Mouse (Mus musculus) spleen, postnatal 4 days (tissue): ENCODE measurements around the gene Cdkl4.
A peak's percentile ranks its signal among the peaks of the same experiment; 100 is the strongest.
"Not testable (repeated sequence)": the region's sequence is repeated elsewhere in the genome, so short reads cannot be mapped to it uniquely, and the experiment has no call there.

Experiments used
- DNase-seq, 2 experiments: peaks; one replicate each; pipeline ENCODE4 v3.0.0; 2022; ENCODE audit warnings: low spot score in 2 of 2

Cdkl4 gene

GRCm38 (mm10) chr17:80563762-80564610 lies 13.6 kb downstream of the Cdkl4 start:
- DNase-seq, result peak; percentile 38 to 67

- no peak for DNase-seq
Measured at GRCm38 (mm10) chr17:80562792-80563191, 14.8 kb downstream of the Cdkl4 start.

DNA sequence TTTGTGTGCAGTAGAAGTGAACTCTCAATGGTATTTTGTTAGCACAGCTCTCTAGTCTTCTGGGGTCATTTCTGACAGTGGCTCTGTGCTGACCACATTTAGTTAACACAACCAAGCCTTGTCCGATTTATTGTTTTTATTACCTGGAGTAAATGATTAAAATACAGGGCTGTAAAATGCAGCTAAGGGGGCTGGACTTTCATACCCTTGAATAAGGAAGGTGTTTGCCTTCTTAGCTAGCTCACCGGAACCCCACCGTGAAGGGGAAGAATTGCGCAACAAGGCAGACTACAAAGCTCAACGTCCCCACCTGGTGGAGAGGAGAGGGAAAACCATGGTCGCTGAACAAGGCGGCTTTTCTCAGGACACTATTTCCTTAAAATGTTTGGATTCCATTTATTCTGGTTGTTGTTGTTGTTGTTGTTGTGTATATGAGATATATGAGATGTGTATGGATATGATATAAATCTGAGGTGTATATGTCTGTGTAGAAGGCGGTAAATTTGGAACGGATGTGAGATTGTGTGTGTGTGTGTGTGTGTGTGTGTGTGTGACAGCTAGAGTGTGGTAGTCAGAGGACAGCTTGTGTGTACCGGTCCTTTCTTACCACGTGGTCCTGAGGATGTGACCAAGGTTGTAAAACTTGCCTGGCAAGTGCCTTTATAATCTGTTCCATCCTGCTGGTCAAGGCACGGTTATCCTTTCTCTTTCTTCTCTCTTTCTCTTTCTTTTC lies 16.8 kb downstream of the Cdkl4 start:
- peak; percentile 73 to 88 for DNase-seq

DNA sequence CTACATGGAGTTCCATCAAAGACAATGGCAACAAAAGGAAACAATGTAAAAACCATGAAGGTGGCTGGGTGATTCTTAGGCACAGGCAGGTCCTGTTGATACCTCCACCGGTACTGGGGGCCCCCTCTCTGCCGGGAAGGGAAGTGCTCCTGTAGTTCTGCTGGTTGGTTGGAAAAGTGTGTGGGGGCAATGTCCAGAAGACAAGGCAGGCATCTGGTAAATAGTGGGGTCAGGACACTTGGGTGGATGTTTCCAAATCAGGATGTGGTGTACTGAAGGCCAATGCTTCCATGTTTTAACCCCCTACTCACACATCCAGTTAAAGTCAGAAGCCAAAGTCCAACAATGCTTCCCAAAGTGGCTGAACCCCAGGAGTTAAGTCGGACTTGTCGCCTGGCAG lies 17.9 kb downstream of the Cdkl4 start:
- DNase-seq, result no peak

DNA sequence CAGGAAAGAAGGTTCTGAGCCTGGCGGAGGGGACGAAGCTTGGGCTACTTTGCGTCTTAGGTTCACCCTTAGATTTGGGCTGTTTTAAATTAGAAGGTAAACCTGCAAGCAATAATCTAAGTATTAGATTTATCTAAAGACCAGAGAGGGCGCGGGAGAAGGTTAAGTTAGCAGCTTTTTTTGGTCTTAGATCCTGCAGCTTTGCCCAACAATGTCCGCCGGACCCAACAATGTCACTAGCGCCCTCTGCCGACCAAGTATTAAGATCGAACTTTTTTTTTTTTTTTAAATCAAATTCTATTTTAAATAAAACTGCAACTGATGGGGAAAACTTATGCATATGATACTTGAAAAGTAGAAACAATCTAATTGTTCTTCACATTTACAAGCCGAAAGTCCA lies 18.6 kb downstream of the Cdkl4 start:
- peak; percentile 39 to 83 for DNase-seq

GRCm38 (mm10) chr17:80558583-80558982 lies 19.0 kb downstream of the Cdkl4 start:
- no peak for DNase-seq

GRCm38 (mm10) chr17:80557461-80557860 lies 20.2 kb downstream of the Cdkl4 start:
- no peak for DNase-seq

- DNase-seq, result peak; percentile 65 to 82
Measured at GRCm38 (mm10) chr17:80553318-80554270, 24.0 kb downstream of the Cdkl4 start.

- DNase-seq, result no peak
Measured at GRCm38 (mm10) chr17:80552653-80553052, 25.0 kb downstream of the Cdkl4 start.

DNA sequence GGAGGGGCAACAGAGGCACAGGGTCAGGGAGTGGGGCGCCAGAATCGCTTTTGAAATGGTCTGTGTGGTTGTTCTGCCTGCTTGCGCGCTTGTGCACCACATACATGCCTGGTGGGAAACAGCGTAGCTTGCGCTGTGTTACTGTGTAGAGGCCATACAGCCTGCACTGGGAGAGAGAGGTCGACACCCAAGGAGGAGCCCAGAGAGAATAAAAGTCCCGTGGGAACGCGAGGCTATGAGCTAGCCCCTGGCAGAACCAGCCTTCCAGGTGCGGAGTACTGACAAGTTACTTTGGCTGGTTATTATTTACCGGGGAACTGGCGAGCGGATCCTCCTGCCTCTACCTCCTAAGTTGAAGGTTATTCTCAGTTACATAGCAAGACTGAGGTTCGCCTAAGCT lies 26.6 kb downstream of the Cdkl4 start:
- DNase-seq, result no peak

- no peak for DNase-seq
Measured at GRCm38 (mm10) chr17:80546846-80547245, 30.8 kb downstream of the Cdkl4 start.

- DNase-seq, result no peak
Measured at GRCm38 (mm10) chr17:80546227-80546626, 31.4 kb downstream of the Cdkl4 start.

DNA sequence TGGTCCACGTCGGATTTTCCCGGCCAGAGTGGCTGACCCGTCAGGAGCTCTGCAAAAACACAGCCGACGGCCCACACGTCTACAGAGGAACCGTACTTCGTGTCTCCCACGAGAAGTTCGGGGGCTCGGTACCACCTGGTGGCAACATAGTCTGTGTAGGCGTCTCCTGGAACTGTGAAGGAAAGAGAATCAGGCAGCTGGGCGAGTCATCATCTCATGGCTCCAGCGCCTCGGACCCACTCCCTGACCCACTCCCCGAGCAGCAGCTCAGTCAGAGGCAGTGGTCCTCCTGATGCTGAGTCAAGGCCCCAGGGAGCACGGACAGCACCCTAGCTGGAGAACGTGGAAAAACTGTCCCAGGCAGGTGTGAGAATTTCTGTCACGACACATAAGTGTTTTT lies 34.0 kb downstream of the Cdkl4 start:
- DNase-seq, result no peak

GRCm38 (mm10) chr17:80537136-80537535 lies 40.5 kb downstream of the Cdkl4 start:
- no peak for DNase-seq

DNA sequence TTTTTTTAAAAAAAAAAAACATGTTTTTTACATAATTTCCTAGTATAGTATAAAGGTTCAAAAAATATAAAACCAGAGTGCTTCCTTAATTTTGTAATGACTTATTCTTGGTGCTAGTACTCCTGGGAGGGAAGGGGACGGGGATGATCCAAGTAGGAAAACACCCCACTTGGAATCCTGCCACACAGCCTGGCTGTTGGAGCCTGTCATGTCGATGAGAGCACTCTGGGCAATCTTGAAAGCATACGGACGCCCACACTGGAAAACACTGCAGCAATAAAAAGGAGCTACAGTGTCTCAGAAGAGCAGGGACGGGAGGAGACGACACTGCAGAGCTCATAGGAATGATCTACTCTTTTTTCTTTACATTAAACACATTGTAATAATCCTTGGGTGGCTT lies 42.0 kb downstream of the Cdkl4 start:
- no peak for DNase-seq

GRCm38 (mm10) chr17:80531351-80531750 lies 46.3 kb downstream of the Cdkl4 start:
- DNase-seq, result not testable (repeated sequence)

- no peak for DNase-seq
Measured at GRCm38 (mm10) chr17:80523231-80523630, 54.4 kb downstream of the Cdkl4 start.

DNA sequence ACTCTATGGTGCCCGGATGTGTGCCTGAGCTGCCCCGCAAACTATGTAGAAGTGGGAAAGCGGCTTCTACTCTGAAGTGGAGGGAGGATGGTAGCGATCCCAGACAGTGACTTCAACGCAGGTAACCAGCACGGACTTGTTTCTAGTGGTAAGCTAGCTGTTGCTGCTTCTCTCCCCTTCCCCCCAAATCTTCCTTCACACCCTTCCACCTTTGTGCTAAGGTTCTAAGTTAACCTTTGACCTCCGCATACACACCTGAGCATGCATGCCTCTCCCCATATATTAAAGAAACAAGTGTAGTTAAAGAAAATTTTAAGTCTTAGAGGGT lies 55.4 kb downstream of the Cdkl4 start:
- no peak for DNase-seq

DNA sequence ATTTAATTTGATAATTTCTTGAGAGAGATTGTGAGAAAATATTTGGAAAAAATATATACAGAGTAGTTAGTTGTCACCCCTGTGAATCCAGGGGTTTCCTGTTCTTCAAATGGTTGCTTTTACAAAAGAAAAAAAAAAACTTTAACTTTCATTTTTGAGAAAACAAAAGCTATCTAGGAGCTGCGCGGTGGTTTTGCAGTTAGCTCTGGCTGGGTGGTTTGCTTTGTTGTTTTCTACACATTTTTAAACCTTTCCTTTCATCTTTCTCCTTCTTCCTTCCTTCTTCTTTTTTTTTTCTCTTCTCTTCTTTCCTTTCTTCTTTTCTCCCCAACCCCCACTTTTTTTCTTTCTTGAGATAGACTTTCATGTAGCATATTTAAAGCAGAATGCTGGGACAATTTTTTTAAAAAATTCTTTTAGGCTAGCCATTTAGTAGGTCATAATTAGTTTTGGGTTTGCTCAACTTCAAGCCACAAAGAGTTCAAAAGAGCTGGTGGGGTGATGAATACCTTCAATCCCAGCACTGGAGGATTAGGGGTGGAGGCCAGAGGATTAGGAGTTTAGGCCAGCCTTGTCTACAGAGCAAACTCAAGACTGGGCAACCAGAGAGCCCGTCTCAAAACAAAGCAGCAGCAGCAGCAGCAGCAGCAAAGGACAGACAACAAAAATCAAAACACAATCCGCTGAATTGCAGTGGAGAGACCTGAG lies 55.9 kb downstream of the Cdkl4 start:
- DNase-seq, result no peak

GRCm38 (mm10) chr17:80520537-80520936 lies 57.1 kb downstream of the Cdkl4 start:
- no peak for DNase-seq

DNA sequence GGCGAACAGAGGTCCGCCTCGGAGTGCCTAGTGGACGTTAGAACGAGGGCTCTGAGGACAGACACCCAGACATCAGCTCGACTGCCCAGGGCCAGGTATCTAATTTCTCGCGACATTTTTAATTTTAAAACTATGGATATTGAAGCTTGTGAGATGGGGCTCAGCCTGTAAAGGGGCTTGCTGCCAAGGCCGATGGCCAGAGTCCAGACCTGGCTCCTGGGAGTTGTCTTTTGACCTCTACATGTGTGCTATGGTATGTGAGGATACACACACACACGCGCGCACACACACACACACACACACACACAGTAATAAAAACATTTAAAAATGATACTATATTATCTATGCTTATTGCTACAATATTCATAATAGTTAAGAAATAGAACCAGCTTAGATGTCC lies 58.8 kb downstream of the Cdkl4 start:
- DNase-seq, result no peak
